In the genomic region with DNA sequence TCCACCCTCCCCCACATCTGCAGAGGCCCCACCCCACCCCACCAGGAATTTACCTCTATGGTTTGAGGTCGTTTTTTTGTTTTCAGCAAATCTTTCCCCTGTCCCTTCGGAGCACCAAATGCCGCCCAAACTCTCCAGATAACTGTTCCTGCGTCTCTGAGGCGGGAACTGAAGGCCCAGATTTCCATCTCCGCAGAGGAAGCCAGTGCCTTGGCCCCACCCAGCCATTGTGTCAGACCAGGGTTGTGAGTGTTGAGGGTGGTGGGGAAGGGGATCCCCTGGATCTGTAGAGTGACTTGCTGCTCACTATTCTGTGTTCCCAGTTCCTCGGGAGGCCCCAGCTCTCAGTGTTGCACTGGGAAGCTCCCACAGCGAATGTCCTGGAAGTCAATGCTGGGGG, we compare ENCODE assay signal across 8 mouse cellular contexts. TPM values are rescaled to one million over a fixed set of nuclear protein-coding genes. Genes with fewer than 3 reads are reported as not detected.
DNase-seq lines count a peak whose midpoint lies in the region; ATAC-seq and TF ChIP-seq lines count a peak whose summit lies in the region.

A gene (minus strand): TSS at position 173 of the 400 bp plus-strand sequence.

- peaks cover 43% of the 10 kb centered on the region for H3K4me1 ChIP-seq in forebrain, embryonic 10.5 days
- H3K4me1 ChIP-seq in forebrain, embryonic 15.5 days = peaks cover 17% of the 10 kb centered on the region
- peaks cover 3% of the 10 kb centered on the region; the same call in 1 of the 2 replicates for H3K4me1 ChIP-seq in brown adipose tissue, adult 24 weeks (ENCODE audit: control insufficient read depth, insufficient read depth, insufficient read length, low read length)
- H3K4me1 ChIP-seq in limb, embryonic 15.5 days = peaks cover 9% of the 10 kb centered on the region
- peaks cover 14% of the 10 kb centered on the region; the same call in 1 of the 2 replicates for H3K4me1 ChIP-seq in olfactory bulb, adult 2 months (ENCODE audit: control insufficient read depth, insufficient read depth, low read length)

- TF ChIP-seq POLR2A in olfactory bulb, adult 2 months (IDR thresholded peaks at IDR 0.05; ENCODE audit: insufficient read depth, low read depth, low read length) = no peak

- H3K4me2 ChIP-seq in forebrain, embryonic 15.5 days (replicated peaks) = no peak within 1 kb of the TSS
- no peak within 1 kb of the TSS for H3K4me2 ChIP-seq in limb, embryonic 15.5 days

- ATAC-seq in forebrain, embryonic 15.5 days (replicated peaks) = no peak
- ATAC-seq in limb, embryonic 15.5 days (ENCODE audit: insufficient number of reproducible peaks, low FRiP score, low TSS enrichment, low read depth) = no peak

- TF ChIP-seq CTCF in olfactory bulb, adult 2 months (IDR thresholded peaks at IDR 0.05; ENCODE audit: insufficient read depth, low read depth, low read length) = no peak

- WGBS in forebrain, embryonic 10.5 days = 36% methylated on average over 8 of the region's 8 CpGs
- 37% methylated on average over 8 of the region's 8 CpGs for WGBS in forebrain, embryonic 15.5 days
- WGBS in limb, embryonic 15.5 days = 51% methylated on average over 8 of the region's 8 CpGs
- 70% methylated on average over 8 of the region's 8 CpGs for WGBS in olfactory bulb, adult 2 months

- peak within 1 kb of the TSS; percentile 23 for H3K4me3 ChIP-seq in forebrain, embryonic 10.5 days
- no peak within 1 kb of the TSS for H3K4me3 ChIP-seq in forebrain, embryonic 15.5 days
- peak within 1 kb of the TSS; percentile 92 for H3K4me3 ChIP-seq in brown adipose tissue, adult 24 weeks (ENCODE audit: insufficient read depth, low read depth, low read length)
- peak within 1 kb of the TSS; percentile 19 for H3K4me3 ChIP-seq in limb, embryonic 15.5 days
- H3K4me3 ChIP-seq in olfactory bulb, adult 2 months (ENCODE audit: insufficient read depth, low read depth, low read length) = peak within 1 kb of the TSS; percentile 4; the same call in 1 of the 2 replicates

- peak within 1 kb of the TSS; percentile 40 for H3K27ac ChIP-seq in forebrain, embryonic 10.5 days
- no peak within 1 kb of the TSS for H3K27ac ChIP-seq in forebrain, embryonic 15.5 days (replicated peaks)
- peak within 1 kb of the TSS; percentile 98 for H3K27ac ChIP-seq in brown adipose tissue, adult 24 weeks (replicated peaks; ENCODE audit: low read depth, low read length)
- 0 out of 2 replicates have a peak within 1 kb of the TSS, but pooled peaks have one; percentile 17 for H3K27ac ChIP-seq in limb, embryonic 15.5 days
- H3K27ac ChIP-seq in olfactory bulb, adult 2 months (ENCODE audit: insufficient read depth, low read depth, low read length) = no peak within 1 kb of the TSS

- H3K9ac ChIP-seq in forebrain, embryonic 15.5 days (replicated peaks) = no peak within 1 kb of the TSS
- no peak within 1 kb of the TSS for H3K9ac ChIP-seq in limb, embryonic 15.5 days

- H3K9me3 ChIP-seq in forebrain, embryonic 10.5 days = no peaks in the 10 kb centered on the region
- H3K9me3 ChIP-seq in forebrain, embryonic 15.5 days = no peaks in the 10 kb centered on the region
- H3K9me3 ChIP-seq in limb, embryonic 15.5 days = no peaks in the 10 kb centered on the region

- H3K36me3 ChIP-seq in forebrain, embryonic 10.5 days (replicated peaks) = no peaks in the 10 kb centered on the region
- H3K36me3 ChIP-seq in forebrain, embryonic 15.5 days = no peaks in the 10 kb centered on the region
- no peaks in the 10 kb centered on the region for H3K36me3 ChIP-seq in limb, embryonic 15.5 days

- no peak for DNase-seq in forebrain, embryonic 10.5 days (ENCODE audit: extremely low spot score, low spot score)
- peak in 1 of 2 experiments; percentile 42 for DNase-seq in heart, postnatal 36 days
- no peak for DNase-seq in thymus, postnatal 25 days
- DNase-seq in MN1 (ENCODE audit: low spot score) = no peak

- intact Hi-C loops in heart, postnatal 36 days (cut with DNase I) = loop anchor here (2.0 kb wide), 1 partner anchor 51 kb away; no protein-coding TSS in a partner anchor

- H3K27me3 ChIP-seq in forebrain, embryonic 10.5 days (ENCODE audit: poor library complexity, severe bottlenecking) = peaks cover 55% of the 10 kb centered on the region
- H3K27me3 ChIP-seq in forebrain, embryonic 15.5 days = peaks cover 8% of the 10 kb centered on the region; the same call in 1 of the 2 replicates
- H3K27me3 ChIP-seq in limb, embryonic 15.5 days = peaks cover 32% of the 10 kb centered on the region

RNA-seq across cellular contexts. Expression of the gene that starts here (rescaled TPM):
- 6.7 and 6.8 TPM in 2 replicates for polyA plus RNA-seq in forebrain, embryonic 10.5 days (2016; fragmentation: Nextera tagmentation; extraction: Ambion mirVana)
- polyA plus RNA-seq in forebrain, embryonic 15.5 days (2015; fragmentation: Nextera tagmentation; extraction: Ambion mirVana) = 7.0 and 8.2 TPM in 2 replicates
- polyA plus RNA-seq in brown adipose tissue, adult 24 weeks (2012; ENCODE audit: insufficient read depth, insufficient read length, missing spikeins) = 7.1 and 19.0 TPM in 2 replicates
- total RNA-seq in heart, postnatal 36 days (2021) = 10 to 100 TPM; 25.6 to 32.5 TPM
- 7.8 and 8.8 TPM in 2 replicates for polyA plus RNA-seq in limb, embryonic 15.5 days (2015; fragmentation: Nextera tagmentation; extraction: Ambion mirVana)
- not detected in 2 replicates for polyA plus RNA-seq in olfactory bulb, adult 2 months (2012; ENCODE audit: insufficient read depth, insufficient read length, low replicate concordance, missing spikeins)

Comparison
In these comparisons a context has a peak if more than half of its experiments do, and no peak if none do; other contexts are left out.
1. H3K27ac ChIP-seq: peak in forebrain, embryonic 10.5 days (single experiment), brown adipose tissue, adult 24 weeks (single experiment) and limb, embryonic 15.5 days (single experiment); none in forebrain, embryonic 15.5 days (single experiment) and olfactory bulb, adult 2 months (single experiment).